Mouse (Mus musculus): ENCODE data around the gene Pnkd. TPM values are rescaled to one million over a fixed set of nuclear protein-coding genes. Genes with fewer than 3 reads are reported as not detected.
A peak's percentile ranks its signal among the peaks of the same experiment; 100 is the strongest.
"Not testable (repeated sequence)": the region's sequence is repeated elsewhere in the genome, so short reads cannot be mapped to it uniquely, and the experiment has no call there.

Gene Pnkd
- polyA plus RNA-seq, 1 experiment = 62.6 TPM

DNA sequence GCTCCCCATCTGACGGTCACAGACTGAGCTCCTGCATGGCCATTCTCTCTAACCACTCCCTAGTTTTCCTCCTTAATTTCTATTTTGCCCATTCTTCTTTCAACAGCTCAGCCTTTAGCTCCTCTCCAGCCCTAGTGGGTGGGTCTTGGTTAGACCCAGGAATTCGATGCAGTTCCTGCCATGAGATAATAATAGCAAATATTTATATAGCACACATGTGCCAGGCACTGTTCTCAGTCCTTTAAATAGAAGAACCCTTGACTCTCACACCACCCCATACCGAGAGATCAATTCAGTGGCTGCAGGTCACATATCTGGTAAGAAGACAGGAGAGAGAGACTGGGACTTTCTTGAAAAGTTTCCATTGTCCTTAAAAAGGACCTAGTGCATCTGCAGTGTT, 36.7 kb downstream of the Pnkd start:
- H3K36me3 ChIP-seq (ENCODE audit: control insufficient read depth, insufficient read depth, low read length) = no peaks in the 10 kb centered on the region
- WGBS = 37% methylated on average over 3 of the region's 3 CpGs
- TF ChIP-seq POLR2A (IDR thresholded peaks at IDR 0.05; ENCODE audit: low read depth, low read length) = no peak
- no peak for TF ChIP-seq CTCF (IDR thresholded peaks at IDR 0.05; ENCODE audit: extremely low read depth, insufficient read length, insufficient replicate concordance, low read depth, low read length)
- no peaks in the 10 kb centered on the region for H3K27me3 ChIP-seq (ENCODE audit: control insufficient read depth, insufficient read depth, low read length)
- H3K27ac ChIP-seq (ENCODE audit: insufficient read depth, low read depth, low read length) = no peak overlapping the region
- H3K4me3 ChIP-seq (ENCODE audit: low read depth, low read length) = no peak overlapping the region
- H3K4me1 ChIP-seq (ENCODE audit: control insufficient read depth, insufficient read depth, insufficient read length, low read length) = no peaks in the 10 kb centered on the region

DNA sequence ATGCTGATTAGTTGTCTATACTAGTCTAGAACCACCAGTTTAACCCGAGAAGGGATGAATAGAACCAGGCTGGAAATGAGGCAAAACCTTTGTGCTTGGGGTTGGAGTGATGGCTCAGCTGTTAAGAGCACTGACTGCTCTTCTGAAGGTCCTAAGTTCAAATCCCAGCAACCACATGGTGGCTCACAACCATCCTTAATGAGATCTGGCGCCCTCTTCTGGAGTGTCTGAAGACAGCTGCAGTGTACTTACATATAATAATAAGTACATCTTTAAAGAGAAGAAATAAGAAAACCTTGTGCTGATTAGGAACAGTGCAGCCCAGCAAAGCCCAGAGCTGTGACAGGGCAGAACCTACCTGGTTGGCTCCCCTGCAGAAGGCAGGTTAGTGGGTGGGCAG, 42.2 kb downstream of the Pnkd start:
- peak; percentile 5; the same call in 1 of the 2 replicates for TF ChIP-seq CTCF (IDR thresholded peaks at IDR 0.05; ENCODE audit: extremely low read depth, insufficient read length, insufficient replicate concordance, low read depth, low read length)
- WGBS = 91% methylated on average over 2 of the region's 2 CpGs
- H3K36me3 ChIP-seq (ENCODE audit: control insufficient read depth, insufficient read depth, low read length); H3K27ac ChIP-seq (ENCODE audit: insufficient read depth, low read depth, low read length); H3K4me3 ChIP-seq (ENCODE audit: low read depth, low read length); H3K27me3 ChIP-seq (ENCODE audit: control insufficient read depth, insufficient read depth, low read length): not testable (repeated sequence)
- H3K4me1 ChIP-seq (ENCODE audit: control insufficient read depth, insufficient read depth, insufficient read length, low read length) = peaks cover 24% of the 10 kb centered on the region

DNA sequence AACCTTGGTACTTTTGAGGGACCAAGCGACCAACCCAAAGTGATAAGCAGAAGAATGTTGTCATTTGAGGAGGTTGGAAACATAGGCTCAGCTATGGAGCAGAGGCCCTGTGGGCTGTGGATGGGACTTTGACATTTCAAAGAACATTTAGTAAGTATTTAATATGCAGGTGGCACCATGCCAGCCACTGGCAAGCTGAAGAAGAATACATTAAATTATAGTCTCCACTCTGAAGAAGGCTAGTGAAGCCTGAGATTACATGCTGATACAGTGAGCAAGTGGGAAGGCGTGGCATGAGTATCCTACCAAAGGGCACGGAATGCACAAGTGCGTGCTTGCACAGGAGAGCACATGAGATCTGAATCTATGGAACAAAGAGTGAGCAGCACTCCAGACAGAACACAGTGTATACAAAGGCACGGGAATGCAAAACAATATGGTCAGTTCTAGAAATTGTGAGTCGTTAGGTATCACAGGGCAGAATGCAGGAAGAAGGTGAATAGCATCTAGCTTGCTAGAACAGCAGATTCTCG, 45.2 kb downstream of the Pnkd start:
- Histone ChIP-seq H3K4me3 (ENCODE audit: low read depth, low read length) (no peak overlapping the region), H3K36me3 (ENCODE audit: control insufficient read depth, insufficient read depth, low read length) (no peaks in the 10 kb centered on the region), H3K27ac (ENCODE audit: insufficient read depth, low read depth, low read length) (peak overlapping the region; percentile 87), H3K4me1 (ENCODE audit: control insufficient read depth, insufficient read depth, insufficient read length, low read length) (peaks cover 32% of the 10 kb centered on the region), H3K27me3 (ENCODE audit: control insufficient read depth, insufficient read depth, low read length) (no peaks in the 10 kb centered on the region)
- 23% methylated on average over 7 of the region's 7 CpGs for WGBS
- TF ChIP-seq CTCF (IDR thresholded peaks at IDR 0.05; ENCODE audit: extremely low read depth, insufficient read length, insufficient replicate concordance, low read depth, low read length) (no peak), POLR2A (IDR thresholded peaks at IDR 0.05; ENCODE audit: low read depth, low read length) (no peak)

DNA sequence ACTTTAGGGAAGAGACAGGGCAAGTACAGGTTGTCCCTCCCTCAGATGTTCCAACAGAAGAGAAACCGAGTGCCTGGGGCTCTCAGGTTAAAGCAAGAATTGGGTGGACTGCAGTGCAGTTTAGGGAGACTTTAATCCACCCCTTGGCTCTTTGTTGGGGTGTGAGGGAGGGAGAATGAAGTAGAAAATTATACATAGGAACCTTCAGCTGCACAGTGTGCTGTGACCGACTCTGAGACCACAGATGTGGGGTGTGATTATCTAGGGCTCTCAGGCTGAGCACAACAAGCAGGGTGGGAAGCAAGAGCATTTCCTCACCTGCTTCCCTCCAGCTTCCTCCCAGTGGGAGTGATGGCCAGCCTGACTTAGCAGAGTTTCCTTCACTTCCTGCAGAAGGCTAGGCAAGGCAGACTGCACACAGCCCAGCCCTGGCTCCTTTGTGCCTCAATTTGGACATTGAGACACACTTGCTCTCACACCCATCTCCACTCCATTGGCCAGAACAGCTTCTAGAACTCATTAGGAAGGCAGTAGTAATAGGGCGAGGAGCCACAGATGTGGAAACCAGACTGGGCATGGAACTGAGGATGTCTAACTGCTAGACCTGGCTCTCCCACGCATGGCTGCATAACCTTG, 46.4 kb downstream of the Pnkd start:
- WGBS = 38% methylated on average over 4 of the region's 4 CpGs
- no peak for TF ChIP-seq POLR2A (IDR thresholded peaks at IDR 0.05; ENCODE audit: low read depth, low read length)
- TF ChIP-seq CTCF (IDR thresholded peaks at IDR 0.05; ENCODE audit: extremely low read depth, insufficient read length, insufficient replicate concordance, low read depth, low read length) = no peak
- no peaks in the 10 kb centered on the region for H3K27me3 ChIP-seq (ENCODE audit: control insufficient read depth, insufficient read depth, low read length)
- H3K4me1 ChIP-seq (ENCODE audit: control insufficient read depth, insufficient read depth, insufficient read length, low read length) = peaks cover 32% of the 10 kb centered on the region
- H3K4me3 ChIP-seq (ENCODE audit: low read depth, low read length) = no peak overlapping the region
- H3K27ac ChIP-seq (ENCODE audit: insufficient read depth, low read depth, low read length) = peak overlapping the region; percentile 87
- H3K36me3 ChIP-seq (ENCODE audit: control insufficient read depth, insufficient read depth, low read length) = no peaks in the 10 kb centered on the region

DNA sequence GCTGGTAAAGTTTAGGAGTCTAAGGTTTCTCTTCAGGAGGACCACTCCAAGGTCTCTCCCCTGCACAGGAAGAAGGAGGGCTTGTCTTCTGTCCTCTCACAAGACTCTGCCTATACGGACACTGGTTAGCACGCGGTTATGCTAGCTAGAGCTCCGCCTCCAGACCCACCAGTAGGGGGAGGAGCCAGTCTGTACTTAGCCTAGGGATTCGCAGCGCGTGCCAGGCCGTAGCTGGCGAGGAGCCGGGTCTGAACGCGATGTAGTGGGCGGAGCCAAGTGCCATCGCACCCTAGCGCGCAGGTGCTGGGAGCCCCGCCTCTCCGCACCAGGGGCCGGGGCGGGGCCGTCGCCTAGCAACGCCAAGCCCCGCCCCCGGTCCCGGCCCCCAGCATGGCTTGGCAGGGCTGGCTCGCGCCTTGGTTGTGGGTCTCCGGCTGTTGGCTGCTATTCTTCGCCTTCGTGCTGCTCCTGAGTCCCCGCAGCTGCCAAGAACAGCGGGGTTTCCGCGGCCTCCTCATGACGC, 47.6 kb downstream of the Pnkd start:
- Histone ChIP-seq H3K4me3 (ENCODE audit: low read depth, low read length) (peak overlapping the region; percentile 74), H3K4me1 (ENCODE audit: control insufficient read depth, insufficient read depth, insufficient read length, low read length) (peaks cover 32% of the 10 kb centered on the region), H3K36me3 (ENCODE audit: control insufficient read depth, insufficient read depth, low read length) (no peaks in the 10 kb centered on the region), H3K27me3 (ENCODE audit: control insufficient read depth, insufficient read depth, low read length) (no peaks in the 10 kb centered on the region), H3K27ac (ENCODE audit: insufficient read depth, low read depth, low read length) (peak overlapping the region; percentile 27; the same call in 1 of the 2 replicates)
- WGBS = under 1% methylated on average over 36 of the region's 36 CpGs
- TF ChIP-seq CTCF (IDR thresholded peaks at IDR 0.05; ENCODE audit: extremely low read depth, insufficient read length, insufficient replicate concordance, low read depth, low read length) (peak; percentile 7; the same call in 1 of the 2 replicates), POLR2A (IDR thresholded peaks at IDR 0.05; ENCODE audit: low read depth, low read length) (no peak)

DNA sequence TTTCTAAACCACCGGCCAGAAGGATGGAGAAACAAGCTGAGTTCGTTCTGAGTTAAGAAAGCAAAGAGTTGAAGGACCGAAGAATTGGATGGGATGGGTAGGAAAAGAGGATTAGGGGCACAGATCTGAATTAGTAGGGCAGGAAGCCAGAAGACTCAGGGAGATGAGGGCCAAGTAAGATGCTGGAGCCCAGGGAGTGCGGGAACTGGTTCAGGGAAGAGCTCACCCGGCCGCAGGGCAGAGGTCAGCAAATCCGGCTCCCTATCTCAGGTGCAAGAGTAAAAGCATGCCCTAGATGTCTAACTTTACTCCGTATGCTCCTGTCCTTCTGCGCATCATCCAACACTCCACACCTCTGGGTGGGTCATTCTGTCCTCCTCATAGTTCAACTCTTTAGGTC, 48.2 kb downstream of the Pnkd start:
- peak overlapping the region; percentile 74 for H3K4me3 ChIP-seq (ENCODE audit: low read depth, low read length)
- no peaks in the 10 kb centered on the region for H3K27me3 ChIP-seq (ENCODE audit: control insufficient read depth, insufficient read depth, low read length)
- TF ChIP-seq POLR2A (IDR thresholded peaks at IDR 0.05; ENCODE audit: low read depth, low read length) (no peak), CTCF (IDR thresholded peaks at IDR 0.05; ENCODE audit: extremely low read depth, insufficient read length, insufficient replicate concordance, low read depth, low read length) (no peak)
- H3K27ac ChIP-seq (ENCODE audit: insufficient read depth, low read depth, low read length) = no peak overlapping the region
- H3K36me3 ChIP-seq (ENCODE audit: control insufficient read depth, insufficient read depth, low read length) = no peaks in the 10 kb centered on the region
- peaks cover 32% of the 10 kb centered on the region for H3K4me1 ChIP-seq (ENCODE audit: control insufficient read depth, insufficient read depth, insufficient read length, low read length)
- WGBS = 7% methylated on average over 9 of the region's 9 CpGs

DNA sequence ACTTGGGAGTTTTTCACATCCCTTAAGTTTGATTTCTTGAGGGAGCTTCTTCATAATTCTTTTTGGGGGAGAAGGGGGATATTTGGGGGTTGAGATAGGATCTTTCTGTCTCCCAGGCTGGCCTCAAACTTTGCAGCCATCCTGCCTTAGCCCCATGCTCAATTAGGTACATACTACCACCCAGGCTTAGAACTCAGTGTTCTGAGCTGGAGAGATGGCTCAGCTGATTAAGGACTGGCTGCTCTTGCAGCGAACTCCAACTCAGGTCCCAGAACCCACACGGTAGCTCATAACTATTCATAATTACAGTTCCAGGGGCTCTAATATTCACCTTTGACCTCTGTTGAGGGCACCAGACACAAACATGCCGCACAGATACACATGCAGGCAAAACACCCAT, 49.9 kb downstream of the Pnkd start:
- Histone ChIP-seq H3K4me1 (ENCODE audit: control insufficient read depth, insufficient read depth, insufficient read length, low read length) (peaks cover 27% of the 10 kb centered on the region), H3K27me3 (ENCODE audit: control insufficient read depth, insufficient read depth, low read length) (no peaks in the 10 kb centered on the region), H3K36me3 (ENCODE audit: control insufficient read depth, insufficient read depth, low read length) (no peaks in the 10 kb centered on the region), H3K27ac (ENCODE audit: insufficient read depth, low read depth, low read length) (no peak overlapping the region), H3K4me3 (ENCODE audit: low read depth, low read length) (no peak overlapping the region)
- TF ChIP-seq POLR2A (IDR thresholded peaks at IDR 0.05; ENCODE audit: low read depth, low read length) (no peak), CTCF (IDR thresholded peaks at IDR 0.05; ENCODE audit: extremely low read depth, insufficient read length, insufficient replicate concordance, low read depth, low read length) (no peak)
- 89% methylated on average over 3 of the region's 3 CpGs for WGBS

Measured in small intestine, adult 2 months (tissue).